Mouse (Mus musculus) embryo, embryonic 11.5 days (tissue): Measurements from ENCODE around the gene Syvn1.
"Not testable (repeated sequence)": the region's sequence is repeated elsewhere in the genome, so short reads cannot be mapped to it uniquely, and the experiment has no call there.

Experiments
- DNase-seq: peaks from one replicate; pipeline ENCODE4 v3.0.0-alpha.2; 2012; ENCODE audit warnings: low read depth, low spot score

Gene Syvn1

GRCm38 (mm10) chr19:6040002-6040401 is 6.4 kb upstream of the Syvn1 start:
- no peak for DNase-seq

GRCm38 (mm10) chr19:6042293-6042692 is 4.1 kb upstream of the Syvn1 start:
- no peak for DNase-seq

GRCm38 (mm10) chr19:6044102-6044501 is 2.3 kb upstream of the Syvn1 start:
- DNase-seq, result not testable (repeated sequence)

- no peak for DNase-seq
These were observed 746 bp upstream of the Syvn1 start for GRCm38 (mm10) chr19:6045366-6046293.

GRCm38 (mm10) chr19:6047154-6047898 is 950 bp downstream of the Syvn1 start:
- no peak for DNase-seq

- no peak for DNase-seq
These were observed 1.5 kb downstream of the Syvn1 start for GRCm38 (mm10) chr19:6047899-6048166.

- DNase-seq, result no peak
These were observed 2.5 kb downstream of the Syvn1 start for GRCm38 (mm10) chr19:6048681-6049410.

- no peak for DNase-seq
These were observed 6.1 kb downstream of the Syvn1 start for GRCm38 (mm10) chr19:6052516-6052915.

- DNase-seq, result no peak
These were observed 7.9 kb downstream of the Syvn1 start for GRCm38 (mm10) chr19:6054296-6054695.

GRCm38 (mm10) chr19:6056696-6057095 is 10.3 kb downstream of the Syvn1 start:
- no peak for DNase-seq

- peak; percentile 97 for DNase-seq
These were observed 11.1 kb downstream of the Syvn1 start, which contains the start of the genes Mrpl49 and Fau for GRCm38 (mm10) chr19:6057313-6058096. TSS of gene Mrpl49 (minus strand) at chr19:6057785. TSS of gene Fau (plus strand) at chr19:6057844.

GRCm38 (mm10) chr19:6058513-6058912 is 12.1 kb downstream of the Syvn1 start:
- no peak for DNase-seq

- no peak for DNase-seq
These were observed 12.6 kb downstream of the Syvn1 start for GRCm38 (mm10) chr19:6058966-6059365.

GRCm38 (mm10) chr19:6061021-6061533 is 14.7 kb downstream of the Syvn1 start, which contains the start of gene Znhit2:
TSS of gene Znhit2 (plus strand) at chr19:6061192.
- DNase-seq, result peak; percentile 89

GRCm38 (mm10) chr19:6061641-6062302 is 15.4 kb downstream of the Syvn1 start:
- DNase-seq, result no peak

- DNase-seq, result no peak
These were observed 16.0 kb downstream of the Syvn1 start for GRCm38 (mm10) chr19:6062418-6062817.

GRCm38 (mm10) chr19:6063081-6063480 is 16.7 kb downstream of the Syvn1 start:
- DNase-seq, result no peak

GRCm38 (mm10) chr19:6066571-6066970 is 20.2 kb downstream of the Syvn1 start:
- no peak for DNase-seq

- DNase-seq, result no peak
These were observed 20.8 kb downstream of the Syvn1 start for GRCm38 (mm10) chr19:6067011-6067723.
